Mouse (Mus musculus) left cerebral cortex, adult 8-10 months (tissue): ENCODE measurements around the gene Prrg2. TPM values are rescaled to one million over a fixed set of nuclear protein-coding genes. Genes with fewer than 3 reads are reported as not detected.

ENCODE experiments used
- DNase-seq, 2 experiments: peaks; one replicate each; pipeline ENCODE4 v3.0.0; 2022; ENCODE audit warnings: low spot score in 2 of 2
- total RNA-seq, 4 experiments: library from RNA; stranded (reverse); gene quantifications; 2 replicates each; pipeline ENCODE4 v1.2.4; 2022

Gene Prrg2
- total RNA-seq, 4 experiments from 2014 or later, result 6.7 to 11.5 (median 8.2) TPM

DNA sequence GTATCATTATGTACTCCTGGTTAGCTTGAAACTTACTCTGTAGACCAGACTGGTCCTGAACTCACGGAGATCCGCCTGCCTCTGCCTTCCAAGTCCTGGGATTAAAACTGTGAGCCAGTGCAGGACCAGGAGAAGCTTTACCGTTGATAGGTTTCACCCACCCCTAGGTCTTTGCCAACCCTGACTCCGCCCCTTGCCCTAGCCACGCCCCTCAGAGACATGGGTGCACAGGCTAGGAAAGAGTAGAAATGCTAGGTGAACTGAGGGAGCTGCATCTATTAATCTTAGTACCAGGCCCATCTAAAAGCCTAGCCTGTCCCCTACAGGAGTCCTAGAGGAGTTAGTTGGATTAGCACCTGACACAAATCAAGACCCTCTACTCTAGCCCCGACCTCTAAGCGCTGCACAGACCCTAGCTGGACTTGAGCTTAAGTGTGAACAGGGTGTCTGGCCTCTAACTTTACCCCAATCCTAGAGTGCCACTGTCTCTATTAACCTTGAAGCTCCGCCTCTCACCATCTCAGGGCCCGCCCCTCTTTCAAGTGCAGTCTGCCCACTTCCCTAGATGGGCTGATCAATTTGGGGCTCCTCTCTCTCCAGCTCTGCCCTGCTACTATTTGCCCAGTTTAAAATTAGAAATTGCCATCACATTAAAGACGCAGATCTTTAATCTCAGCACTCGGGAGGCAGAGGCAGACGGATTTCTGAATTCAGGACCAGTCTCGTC is 27.9 kb upstream of the Prrg2 start:
- no peak for DNase-seq

DNA sequence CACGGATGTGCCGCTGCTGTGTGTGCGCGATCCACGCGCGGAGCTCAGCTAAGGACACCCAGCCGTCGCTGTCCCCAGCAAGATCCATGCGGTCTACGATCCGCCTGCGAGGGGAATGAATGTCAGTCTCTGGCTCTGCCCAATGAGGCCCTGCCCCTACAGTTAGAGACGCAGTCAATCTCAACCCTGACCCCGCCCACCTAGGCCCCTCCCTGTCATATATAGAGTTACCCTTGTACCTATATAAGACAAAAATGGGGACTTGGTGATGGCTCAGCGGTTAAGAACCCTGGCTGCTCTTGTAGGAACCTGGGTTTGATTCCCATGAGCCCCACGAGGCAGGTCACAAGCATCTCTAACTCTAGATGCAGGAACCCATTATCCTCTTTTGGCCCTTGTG is 26.1 kb upstream of the Prrg2 start:
- no peak for DNase-seq

DNA sequence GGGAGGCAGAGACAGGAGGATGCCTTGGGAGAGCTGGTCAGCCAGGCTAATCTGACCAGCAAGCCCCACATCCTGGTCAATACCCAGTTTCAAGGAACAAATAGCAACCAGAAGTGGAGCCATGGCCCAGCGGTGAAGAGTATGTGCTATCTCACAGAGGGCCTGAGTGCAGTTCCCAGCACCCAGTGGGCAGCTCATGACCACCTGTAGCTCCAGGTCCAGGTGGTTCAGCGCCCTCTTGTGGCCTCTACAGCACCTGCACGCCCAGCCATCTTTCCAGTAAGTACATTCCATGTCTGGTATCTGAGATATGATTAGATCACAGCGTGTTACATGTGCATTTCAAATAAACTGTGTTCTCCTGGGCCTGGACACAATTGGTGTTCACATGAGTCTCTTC is 23.6 kb upstream of the Prrg2 start:
- DNase-seq, result no peak

DNA sequence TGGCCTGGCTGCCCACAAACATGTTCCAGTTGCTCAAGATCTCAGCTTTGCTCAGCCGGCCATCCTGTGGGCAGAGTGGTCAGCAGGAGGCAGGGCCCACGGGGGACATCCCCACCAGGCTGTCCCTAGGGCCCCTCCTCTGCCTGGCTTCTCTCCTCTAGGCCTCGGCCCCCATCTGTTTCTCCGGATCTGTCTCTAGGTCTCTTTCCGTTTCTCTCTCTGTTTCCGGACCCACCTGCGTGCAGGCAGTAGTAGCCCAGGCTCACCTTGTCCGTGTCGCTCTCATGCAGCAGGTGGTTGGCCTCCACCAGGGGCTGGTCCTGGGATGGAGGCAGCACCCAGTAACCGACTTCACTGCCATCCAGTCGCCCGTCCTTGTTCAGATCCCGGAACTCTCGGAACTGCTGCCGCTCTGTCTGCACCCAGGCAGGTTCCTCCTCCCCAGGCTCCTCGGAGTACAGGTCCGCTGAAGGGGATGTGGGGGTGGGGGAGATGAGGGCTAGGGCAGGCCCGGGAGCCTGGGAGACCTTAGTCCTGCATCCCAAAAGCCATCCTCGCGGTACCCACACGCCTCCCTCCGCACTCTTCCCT is 20.9 kb upstream of the Prrg2 start:
- no peak for DNase-seq

DNA sequence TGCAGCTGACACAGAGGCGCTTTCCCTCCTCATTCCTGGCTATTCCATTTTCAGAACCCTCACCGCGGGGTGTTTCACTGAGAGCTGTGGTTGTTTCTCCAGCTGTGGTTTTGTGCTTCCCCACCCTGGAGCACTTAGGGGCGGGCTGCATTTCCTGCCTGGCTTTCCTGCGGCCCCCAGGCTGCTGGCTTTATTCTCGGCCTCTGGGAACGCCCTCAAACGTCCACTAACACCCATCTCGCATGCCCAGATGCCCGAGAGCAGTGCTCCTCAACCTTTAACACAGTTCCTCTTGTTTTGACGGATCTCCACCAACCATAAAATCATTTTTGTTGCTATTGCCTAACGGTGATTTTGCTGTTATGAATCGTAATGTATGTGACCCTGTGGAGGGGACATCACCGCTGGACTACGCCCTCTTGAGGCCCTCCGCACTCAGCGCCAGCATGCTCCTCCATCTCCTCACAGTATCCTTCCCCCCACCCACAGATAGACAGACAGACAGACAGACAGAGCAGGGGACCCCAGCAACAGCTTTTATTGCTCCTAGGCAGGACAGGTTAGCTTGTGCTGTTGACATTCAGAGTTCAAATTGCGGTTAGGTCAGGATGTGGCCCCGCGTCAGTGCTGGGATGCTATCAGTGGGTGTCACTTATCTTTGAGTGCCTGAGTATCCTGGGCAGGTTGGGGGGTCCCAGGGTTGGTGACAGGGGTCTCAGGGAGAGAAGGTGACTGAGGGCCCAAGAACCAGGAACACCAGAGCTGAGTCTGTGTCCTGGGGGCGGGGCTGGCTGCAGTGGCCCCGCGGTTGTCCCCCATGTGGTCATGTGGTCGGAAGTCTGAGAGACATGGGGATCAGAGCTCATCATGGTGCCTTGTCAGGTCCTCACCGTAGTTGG is 20.2 kb upstream of the Prrg2 start:
- DNase-seq, result no peak

DNA sequence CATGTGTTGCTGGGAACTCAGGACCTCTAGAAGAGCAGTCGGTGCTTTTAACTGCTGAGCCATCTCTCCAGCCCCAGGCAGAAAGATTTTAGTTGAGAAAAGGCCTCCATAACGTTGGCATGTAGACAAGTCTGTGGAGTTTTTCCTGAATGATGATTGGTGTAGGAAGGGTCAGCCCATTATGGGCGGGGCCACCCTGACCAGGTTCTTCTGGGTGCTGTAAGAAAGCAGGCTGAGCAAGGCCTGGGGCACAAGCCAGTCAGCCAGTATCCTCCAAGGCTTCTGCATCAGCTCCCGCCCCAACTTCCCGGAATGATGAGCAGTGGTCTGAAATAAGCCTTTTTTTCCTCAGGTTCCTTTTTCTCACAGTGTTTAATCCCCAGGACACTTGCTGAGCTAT is 18.5 kb upstream of the Prrg2 start:
- DNase-seq, result no peak

DNA sequence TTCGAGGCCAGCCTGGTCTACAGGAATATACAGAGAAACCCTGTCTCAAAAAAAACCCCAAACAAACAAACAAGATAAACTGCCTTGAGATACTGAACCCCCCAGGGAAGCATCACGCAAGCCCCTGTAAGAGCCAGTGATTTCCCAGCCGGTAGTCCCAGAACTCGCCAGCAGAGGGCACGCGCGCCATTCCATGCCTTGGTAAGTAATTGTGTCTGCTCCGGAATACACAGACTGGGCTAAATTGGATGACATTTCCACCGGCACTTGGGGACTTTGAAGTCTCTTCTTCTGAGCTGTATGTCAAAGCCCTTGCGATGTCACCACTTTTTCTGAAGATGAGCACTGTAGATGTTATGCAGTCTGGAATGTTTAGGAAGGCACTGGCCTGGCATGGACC is 17.4 kb upstream of the Prrg2 start:
- DNase-seq, result peak; percentile 70 to 96

DNA sequence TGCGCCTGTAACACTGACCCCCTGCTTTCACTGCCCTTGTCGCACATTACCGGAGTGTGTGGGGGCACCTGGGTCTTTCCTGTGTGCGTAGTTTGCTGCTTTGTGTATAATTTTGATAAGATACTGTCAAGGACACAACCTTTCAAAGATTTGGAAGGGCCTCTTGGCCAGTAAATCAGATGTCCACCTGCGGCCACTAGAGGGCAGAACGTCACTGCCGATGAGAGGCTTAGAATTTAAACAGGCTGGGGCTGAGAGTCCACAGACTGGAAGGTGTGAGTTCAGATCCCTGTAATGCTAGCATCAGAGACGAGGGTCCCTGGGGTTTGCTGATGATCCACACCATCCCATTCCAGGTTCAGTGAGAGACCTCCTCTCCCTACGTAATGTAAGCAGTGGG is 16.0 kb upstream of the Prrg2 start:
- DNase-seq, result no peak

DNA sequence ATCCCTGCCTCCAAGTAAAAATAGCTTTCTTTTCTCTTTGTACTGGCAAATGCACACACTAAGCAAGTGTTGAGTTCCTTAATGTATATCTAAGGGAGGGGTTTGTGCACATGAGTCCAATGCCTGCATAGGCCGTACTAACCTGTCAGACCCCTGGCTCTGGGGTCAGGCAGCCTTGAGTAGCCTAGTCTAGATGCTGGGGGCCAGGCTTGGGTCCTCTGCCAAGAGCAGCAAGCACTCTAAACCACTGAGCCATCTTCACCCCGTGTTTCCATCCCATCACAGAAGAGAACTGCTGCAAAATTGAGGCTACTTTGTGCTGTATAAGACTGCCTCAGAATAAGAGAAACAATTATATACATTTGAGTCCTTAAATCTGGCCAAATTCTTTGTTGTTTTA is 15.4 kb upstream of the Prrg2 start:
- DNase-seq, result no peak

DNA sequence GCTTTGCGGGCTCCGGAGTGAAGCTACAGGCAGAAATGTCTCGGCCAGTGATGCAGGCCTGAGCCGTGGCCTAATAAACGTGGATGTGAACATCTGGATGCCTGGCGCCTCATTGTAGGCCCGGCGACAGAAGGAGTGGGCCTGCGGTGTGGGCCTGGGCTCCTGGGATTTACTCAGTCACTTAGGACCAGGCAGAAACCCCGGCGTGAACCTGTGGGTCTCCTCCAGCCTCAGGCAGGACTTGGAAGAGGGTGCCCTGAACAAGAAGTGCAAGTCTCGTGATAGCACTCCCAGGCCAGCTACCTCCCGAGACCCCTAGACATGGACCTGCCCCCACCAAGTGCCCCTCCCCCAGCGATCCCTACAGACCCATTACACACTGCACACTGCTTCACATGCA is 14.8 kb upstream of the Prrg2 start:
- no peak for DNase-seq

DNA sequence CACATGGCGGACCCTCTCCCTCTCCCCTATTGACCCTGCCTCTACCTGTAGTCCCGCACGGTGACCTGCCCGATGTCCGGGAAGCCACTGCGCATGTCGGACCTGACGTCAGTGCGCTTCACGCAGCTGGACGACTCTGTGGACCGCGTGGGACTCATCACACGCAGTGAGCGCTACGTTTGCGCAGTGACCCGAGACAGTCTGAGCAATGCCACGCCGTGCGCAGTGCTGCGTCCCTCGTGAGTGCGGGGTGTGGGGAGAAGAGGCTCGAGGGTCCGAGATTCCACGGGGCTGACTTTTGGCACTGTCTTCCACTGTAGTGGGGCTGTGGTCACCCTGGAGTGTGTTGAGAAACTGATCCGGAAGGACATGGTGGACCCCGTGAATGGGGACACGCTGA is 14.0 kb upstream of the Prrg2 start:
- no peak for DNase-seq

DNA sequence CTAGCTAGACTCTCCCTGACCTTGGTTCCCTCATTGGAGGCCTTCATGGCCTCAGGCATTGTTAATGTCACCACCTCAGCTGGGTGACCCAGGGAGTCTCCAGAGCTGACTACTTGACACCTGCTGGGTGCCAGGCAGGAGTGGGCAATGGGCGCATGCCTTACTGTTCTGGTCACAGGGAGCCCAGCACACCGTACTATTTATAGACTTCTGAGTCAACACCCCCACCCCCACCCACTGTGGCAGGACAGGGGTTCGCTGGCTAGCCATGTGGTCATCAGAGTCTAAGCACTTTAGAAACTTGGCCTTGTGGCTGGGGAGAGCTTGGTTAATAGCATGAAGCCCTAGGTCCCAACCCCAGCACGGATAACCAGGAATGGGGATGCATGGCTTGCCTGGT is 12.9 kb upstream of the Prrg2 start:
- DNase-seq, result no peak

DNA sequence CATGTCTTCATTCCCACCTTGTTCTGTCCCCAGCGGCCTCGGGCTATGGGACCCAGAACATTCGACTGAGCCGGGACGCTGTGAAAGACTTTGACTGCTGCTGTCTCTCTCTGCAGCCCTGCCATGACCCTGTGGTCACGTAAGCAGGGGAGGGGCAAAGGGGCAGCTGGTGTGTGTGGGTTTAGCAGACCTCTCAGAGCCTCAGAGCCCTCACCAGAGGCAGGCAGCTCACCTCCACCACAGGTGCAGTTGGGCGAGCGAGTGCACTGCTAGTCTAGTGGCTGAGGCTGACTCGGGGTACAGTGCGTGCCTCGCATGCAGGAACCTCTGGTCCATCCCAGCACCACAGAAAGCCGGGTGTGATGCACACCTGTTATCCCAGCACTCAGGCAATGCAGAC is 11.5 kb upstream of the Prrg2 start:
- no peak for DNase-seq

DNA sequence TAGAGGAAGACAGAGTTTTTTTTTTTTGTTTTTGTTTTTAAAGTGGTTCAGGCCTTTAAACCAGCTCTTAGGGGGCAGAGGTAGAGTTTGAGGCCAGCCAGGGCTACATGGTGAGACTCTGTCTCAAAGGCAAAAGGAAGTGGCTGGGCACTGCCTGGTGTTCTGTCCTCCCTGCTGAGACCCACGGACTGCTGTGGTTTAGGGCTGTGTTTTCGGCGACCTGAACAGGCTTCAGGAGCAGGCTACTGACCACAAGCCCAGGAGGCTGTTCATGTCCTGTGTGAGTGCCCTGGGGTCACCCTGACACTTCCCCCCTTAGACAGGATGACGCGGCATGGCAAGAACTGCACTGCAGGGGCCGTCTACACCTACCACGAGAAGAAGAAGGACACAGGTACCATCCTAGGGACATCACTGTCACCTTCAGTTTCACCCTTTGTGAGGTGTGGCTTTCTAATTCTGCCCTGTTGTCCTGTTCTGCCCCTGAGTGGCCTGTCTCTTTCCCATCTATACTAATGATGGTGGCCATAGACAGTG is 10.8 kb upstream of the Prrg2 start:
- DNase-seq, result no peak

DNA sequence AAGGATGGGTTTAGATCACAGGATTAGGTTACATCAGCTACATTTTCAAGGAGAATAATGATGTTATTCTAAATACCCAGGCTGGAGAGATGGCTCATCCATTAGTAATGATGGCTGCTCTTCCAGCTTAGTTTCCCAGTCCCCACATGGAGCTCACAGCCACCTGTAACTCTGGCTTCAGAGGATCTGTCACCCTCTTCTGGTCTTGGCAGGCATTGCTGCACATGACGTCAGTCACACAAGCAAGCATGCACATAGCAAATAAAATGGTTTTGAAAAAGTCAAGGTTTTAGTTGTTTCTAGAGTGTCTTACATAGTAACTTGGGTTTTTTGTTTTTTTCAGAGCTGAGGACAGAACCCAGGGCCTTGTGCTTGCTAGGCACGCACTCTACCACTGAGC is 9.8 kb upstream of the Prrg2 start:
- DNase-seq, result no peak

DNA sequence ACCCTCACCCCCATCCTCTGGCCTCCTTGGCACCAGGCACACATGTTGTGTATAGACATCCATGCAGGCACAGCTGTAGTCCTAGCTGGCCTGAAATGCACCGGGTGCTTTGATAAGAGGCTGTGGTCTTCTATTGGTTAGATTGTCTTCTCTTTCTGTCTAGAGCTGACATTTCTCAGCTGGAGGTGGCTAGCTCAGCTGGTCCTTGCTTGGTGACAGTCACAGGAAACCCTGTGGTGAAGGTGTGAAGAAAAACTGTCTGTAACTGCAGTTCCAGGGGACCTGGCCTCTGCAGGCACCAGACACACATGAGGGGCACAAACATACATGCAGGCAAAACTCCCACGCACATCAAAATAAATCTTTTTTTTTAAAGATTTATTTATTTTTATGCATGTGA is 7.2 kb upstream of the Prrg2 start:
- no peak for DNase-seq

DNA sequence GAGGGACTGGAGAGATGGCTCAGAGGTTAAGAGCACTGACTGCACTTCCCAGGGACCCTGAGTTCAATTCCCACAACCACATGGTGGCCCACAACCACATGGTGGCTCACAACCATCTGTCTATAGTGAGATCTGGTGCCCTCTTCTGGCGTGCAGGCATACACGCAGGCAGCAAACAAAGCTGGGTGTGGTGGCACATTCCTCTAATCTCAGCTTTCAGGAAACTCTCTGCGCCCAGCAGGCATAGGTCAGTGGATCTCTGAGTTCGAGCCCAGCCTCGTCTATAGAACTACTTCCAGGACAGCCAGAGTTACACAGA is 5.5 kb upstream of the Prrg2 start:
- DNase-seq, result no peak

DNA sequence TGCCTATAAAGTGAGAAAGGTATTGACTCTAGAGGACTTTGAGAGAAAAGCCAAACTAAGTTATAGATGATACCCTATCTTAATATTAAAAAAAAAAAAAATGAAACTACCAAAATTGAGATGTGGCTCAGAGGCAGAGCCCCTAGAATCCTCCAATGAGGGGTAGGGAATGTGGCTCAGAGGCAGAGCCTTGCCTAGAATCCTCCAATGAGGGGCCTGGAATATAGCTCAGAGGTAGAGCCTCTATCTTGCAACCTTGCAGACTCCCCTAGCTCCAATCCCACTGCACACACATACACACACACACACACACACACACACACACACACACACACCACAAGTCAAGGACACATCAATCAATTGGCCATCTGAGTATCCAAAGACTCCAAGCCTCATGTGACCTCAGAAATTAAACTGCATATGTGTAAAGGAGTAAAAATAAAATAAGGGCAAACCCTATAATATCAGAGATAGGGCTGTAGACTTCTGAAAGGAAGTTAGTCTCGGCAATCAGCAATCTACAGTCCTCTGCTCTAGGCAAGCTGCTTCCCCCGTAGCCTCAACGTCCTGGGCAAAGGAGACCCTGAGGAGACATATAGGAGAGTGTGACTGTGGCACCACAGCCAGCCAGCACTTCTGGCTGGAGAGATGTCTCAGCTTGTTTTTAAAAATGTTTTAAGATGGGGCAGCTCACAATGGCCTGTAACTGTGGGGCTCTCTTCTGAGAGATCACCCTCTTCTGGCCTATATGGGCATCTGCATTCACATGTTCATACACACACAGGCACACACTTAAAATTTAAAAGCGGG is 4.9 kb upstream of the Prrg2 start:
- DNase-seq, result no peak

DNA sequence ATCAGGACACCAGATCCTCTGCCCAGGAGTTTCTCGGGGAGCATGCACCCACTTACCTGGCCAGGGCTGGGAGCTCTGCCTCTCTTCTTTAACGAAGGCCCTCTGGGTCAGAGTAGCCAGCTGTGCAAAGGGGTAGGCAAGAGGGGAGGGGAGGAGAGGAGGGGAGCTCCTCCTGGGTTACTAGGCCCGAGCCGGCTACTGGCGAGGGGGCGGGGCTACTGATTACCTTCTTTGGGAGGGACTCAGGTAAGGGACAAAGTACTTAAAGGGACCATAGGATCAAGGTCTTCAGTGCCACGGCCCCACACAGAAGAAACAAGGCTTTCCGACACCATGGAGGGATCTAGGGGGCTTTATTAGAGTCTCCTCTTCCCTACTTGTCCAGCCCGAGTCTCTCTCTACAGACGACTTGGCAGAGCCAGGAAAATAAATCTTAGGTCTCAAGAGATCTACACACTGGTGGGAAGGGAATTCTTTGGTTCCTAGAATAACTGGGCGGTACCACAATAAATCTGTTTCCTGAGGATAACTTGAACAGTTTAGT is 873 bp downstream of the Prrg2 start:
- DNase-seq, result no peak

DNA sequence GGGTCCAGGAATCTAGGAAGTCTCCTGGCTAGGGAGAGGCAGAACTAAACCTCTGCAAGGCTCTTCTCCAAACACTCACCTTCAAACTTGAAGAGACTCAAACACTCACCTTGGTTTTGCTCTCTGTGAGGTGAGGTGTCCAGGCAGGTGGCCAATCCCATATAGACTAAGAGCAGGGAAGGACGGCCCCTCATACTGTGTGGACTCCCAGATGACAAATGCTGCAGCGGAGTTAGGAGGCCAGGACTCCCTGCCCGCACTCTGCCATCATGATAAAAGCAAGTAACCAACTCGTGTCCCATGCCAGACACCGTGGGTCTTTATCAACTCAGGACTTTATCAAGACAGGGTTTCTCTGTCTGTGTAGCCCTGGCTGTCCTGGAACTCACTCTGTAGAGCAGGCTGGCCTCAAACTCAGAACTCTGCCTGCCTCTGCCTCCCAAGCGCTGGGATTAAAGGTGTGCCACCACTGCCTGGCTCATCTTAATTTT is 1.8 kb downstream of the Prrg2 start:
- no peak for DNase-seq
